9 mouse cellular contexts compared by ENCODE assay signal in the genomic region with DNA sequence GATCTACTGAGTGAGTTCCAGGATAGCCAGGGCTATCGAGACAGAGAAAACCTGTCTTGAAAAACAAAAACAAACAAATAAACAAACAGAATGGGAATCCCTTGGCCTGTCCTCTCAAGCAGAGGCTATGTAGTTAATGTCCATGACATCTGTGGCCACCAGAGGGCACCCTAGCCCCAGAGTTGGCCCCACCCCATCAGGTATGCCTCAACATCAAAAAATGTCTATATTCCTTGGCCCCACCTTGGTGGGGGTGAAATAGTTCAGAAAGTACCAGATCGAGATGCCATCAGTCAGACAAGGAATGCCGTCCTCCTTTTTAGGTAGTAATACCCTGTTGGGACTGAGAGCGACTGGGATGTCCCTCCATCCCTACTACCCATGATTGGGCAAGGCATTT. TPM values are rescaled to one million over a fixed set of nuclear protein-coding genes. Genes with fewer than 3 reads are reported as not detected.
DNase-seq lines count a peak whose midpoint lies in the region; ATAC-seq lines count a peak whose summit lies in the region.
"Had no signal": no experiment of that assay in that cellular context is flagged by ENCODE, and none has a peak within 500 bp of the region (broad histone marks: within the 10 kb centered on the region; RNA-seq: fewer than 3 reads in every experiment).

No protein-coding gene starts in this region.

- peak; percentile 72 to 77 for DNase-seq in CD8-positive naive resting alpha-beta T cell, adult 2 months (ENCODE audit: low read depth in 2 of 2, low spot score in 2 of 2)
- DNase-seq in adrenal gland, adult 18-20 months (ENCODE audit: low spot score in 2 of 2) = peak; percentile 77 to 84
- DNase-seq in embryo, embryonic 10.5 days (ENCODE audit: low spot score) = peak; percentile 72
- peak; percentile 63 to 77 for DNase-seq in heart, adult 9 months (ENCODE audit: low spot score in 2 of 2)
- peak; percentile 83 to 91 for DNase-seq in kidney, postnatal 36 days
- DNase-seq in retina, postnatal 1 day = peak; percentile 73
- peak; percentile 69 for DNase-seq in urinary bladder, adult 2 months (ENCODE audit: low spot score)

- no peaks in the 10 kb centered on the region for H3K27me3 ChIP-seq in lung, embryonic 15.5 days

- no peaks in the 10 kb centered on the region for H3K9me3 ChIP-seq in lung, embryonic 15.5 days

- no peak overlapping the region for H3K4me3 ChIP-seq in lung, embryonic 15.5 days

- H3K4me1 ChIP-seq in lung, embryonic 15.5 days = peaks cover 3% of the 10 kb centered on the region; the same call in 1 of the 2 replicates

- H3K27ac ChIP-seq in lung, embryonic 15.5 days = no peak overlapping the region

- peak; percentile 46; the same call in 1 of the 2 replicates for ATAC-seq in lung, embryonic 15.5 days (ENCODE audit: borderline replicate concordance, extremely low read depth, low FRiP score, low TSS enrichment)

- no peak overlapping the region for H3K4me2 ChIP-seq in lung, embryonic 15.5 days

- 30% methylated on average over 4 of the region's 4 CpGs for WGBS in lung, embryonic 15.5 days

- no peak overlapping the region for H3K9ac ChIP-seq in lung, embryonic 15.5 days

- peaks cover 23% of the 10 kb centered on the region for H3K36me3 ChIP-seq in lung, embryonic 15.5 days

RNA-seq across cellular contexts. Expression of a gene that starts 1.2 kb away (rescaled TPM):
- not detected for total RNA-seq in adrenal gland, adult 18-20 months (2021)
- not detected in 2 replicates for polyA plus RNA-seq in lung, embryonic 15.5 days (2015; fragmentation: Nextera tagmentation; extraction: Ambion mirVana)
- 0.38 and 0.73 TPM in 2 replicates for polyA plus RNA-seq in urinary bladder, adult 2 months (2012; rRNA removed)
- polyA plus RNA-seq: heart, embryonic 14.5 days had no signal

RNA-seq across cellular contexts. Expression of a gene that starts 17.6 kb away (rescaled TPM):
- total RNA-seq in adrenal gland, adult 18-20 months (2021) = 100 to 1,000 TPM; 114 to 118 TPM
- 211 and 214 TPM in 2 replicates for polyA plus RNA-seq in lung, embryonic 15.5 days (2015; fragmentation: Nextera tagmentation; extraction: Ambion mirVana)
- 108 and 115 TPM in 2 replicates for polyA plus RNA-seq in urinary bladder, adult 2 months (2012; rRNA removed)

RNA-seq across cellular contexts. Expression of a gene that starts 29.3 kb away (rescaled TPM):
- total RNA-seq in adrenal gland, adult 18-20 months (2021) = 10 to 100 TPM; 46.1 to 49.2 TPM
- polyA plus RNA-seq in lung, embryonic 15.5 days (2015; fragmentation: Nextera tagmentation; extraction: Ambion mirVana) = 51.9 and 53.0 TPM in 2 replicates
- polyA plus RNA-seq in urinary bladder, adult 2 months (2012; rRNA removed) = 29.6 and 32.8 TPM in 2 replicates

RNA-seq across cellular contexts. Expression of a gene that starts 35.8 kb away (rescaled TPM):
- total RNA-seq in adrenal gland, adult 18-20 months (2021) = not detected
- 0.06 TPM in 1 of 2 replicates, not detected in the other for polyA plus RNA-seq in lung, embryonic 15.5 days (2015; fragmentation: Nextera tagmentation; extraction: Ambion mirVana)
- polyA plus RNA-seq in urinary bladder, adult 2 months (2012; rRNA removed) = 0.72 and 0.87 TPM in 2 replicates
- polyA plus RNA-seq: heart, embryonic 14.5 days had no signal

RNA-seq across cellular contexts. Expression of a gene that starts 40.5 kb away (rescaled TPM):
- total RNA-seq in adrenal gland, adult 18-20 months (2021) = 10 to 100 TPM; 90.2 to 91.0 TPM
- 35.6 and 35.8 TPM in 2 replicates for polyA plus RNA-seq in lung, embryonic 15.5 days (2015; fragmentation: Nextera tagmentation; extraction: Ambion mirVana)
- polyA plus RNA-seq in urinary bladder, adult 2 months (2012; rRNA removed) = 62.2 and 88.1 TPM in 2 replicates
